Mouse (Mus musculus): ENCODE data around the gene Rab42. TPM values are rescaled to one million over a fixed set of nuclear protein-coding genes. Genes with fewer than 3 reads are reported as not detected.
A peak's percentile ranks its signal among the peaks of the same experiment; 100 is the strongest.

The Rab42 gene
- polyA plus RNA-seq, 1 experiment from 2014 or later = 0.39 TPM

- WGBS = 75% methylated on average over 2 of the region's 2 CpGs
- Histone ChIP-seq H3K4me2 (replicated peaks; ENCODE audit: low read depth, low read length) (no peak overlapping the region), H3K27ac (ENCODE audit: low read depth, low read length) (no peak overlapping the region), H3K36me3 (ENCODE audit: control insufficient read depth, insufficient read depth, low read length) (no peaks in the 10 kb centered on the region), H3K4me3 (ENCODE audit: low read depth, low read length) (no peak overlapping the region), H3K9ac (ENCODE audit: low read depth, low read length) (no peak overlapping the region), H3K4me1 (replicated peaks; ENCODE audit: control insufficient read depth, insufficient read depth, low read length) (no peaks in the 10 kb centered on the region), H3K27me3 (ENCODE audit: control insufficient read depth, insufficient read depth, low read length) (no peaks in the 10 kb centered on the region), H3K9me3 (ENCODE audit: control insufficient read depth, low read length) (no peaks in the 10 kb centered on the region)
- ATAC-seq (ENCODE audit: low FRiP score) = no peak
- no peak for DNase-seq (ENCODE audit: low spot score)
Measured at GRCm38 (mm10) chr4:132273166-132273565, 30.0 kb downstream of the Rab42 start.

GRCm38 (mm10) chr4:132269740-132270560, 33.2 kb downstream of the Rab42 start:
- Histone ChIP-seq H3K27ac (ENCODE audit: low read depth, low read length) (peak overlapping the region; percentile 70), H3K36me3 (ENCODE audit: control insufficient read depth, insufficient read depth, low read length) (no peaks in the 10 kb centered on the region), H3K9me3 (ENCODE audit: control insufficient read depth, low read length) (no peaks in the 10 kb centered on the region), H3K27me3 (ENCODE audit: control insufficient read depth, insufficient read depth, low read length) (no peaks in the 10 kb centered on the region), H3K4me2 (replicated peaks; ENCODE audit: low read depth, low read length) (peak overlapping the region; percentile 30), H3K9ac (ENCODE audit: low read depth, low read length) (peak overlapping the region; percentile 24), H3K4me1 (replicated peaks; ENCODE audit: control insufficient read depth, insufficient read depth, low read length) (no peaks in the 10 kb centered on the region), H3K4me3 (ENCODE audit: low read depth, low read length) (peak overlapping the region; percentile 6; the same call in 1 of the 2 replicates)
- under 1% methylated on average over 35 of the region's 35 CpGs for WGBS
- DNase-seq (ENCODE audit: low spot score) (peak; percentile 88), ATAC-seq (ENCODE audit: low FRiP score) (peak; percentile 77)

- ATAC-seq (ENCODE audit: low FRiP score) (no peak), DNase-seq (ENCODE audit: low spot score) (peak; percentile 22)
- Histone ChIP-seq H3K4me2 (replicated peaks; ENCODE audit: low read depth, low read length) (no peak overlapping the region), H3K9ac (ENCODE audit: low read depth, low read length) (no peak overlapping the region), H3K9me3 (ENCODE audit: control insufficient read depth, low read length) (no peaks in the 10 kb centered on the region), H3K4me3 (ENCODE audit: low read depth, low read length) (no peak overlapping the region), H3K27me3 (ENCODE audit: control insufficient read depth, insufficient read depth, low read length) (no peaks in the 10 kb centered on the region), H3K4me1 (replicated peaks; ENCODE audit: control insufficient read depth, insufficient read depth, low read length) (no peaks in the 10 kb centered on the region), H3K27ac (ENCODE audit: low read depth, low read length) (no peak overlapping the region), H3K36me3 (ENCODE audit: control insufficient read depth, insufficient read depth, low read length) (no peaks in the 10 kb centered on the region)
- 15% methylated on average over 6 of the region's 6 CpGs for WGBS
Measured at GRCm38 (mm10) chr4:132268871-132269739, 34.1 kb downstream of the Rab42 start.

- 72% methylated on average over 3 of the region's 3 CpGs for WGBS
Measured at GRCm38 (mm10) chr4:132266835-132267349, 36.3 kb downstream of the Rab42 start.

GRCm38 (mm10) chr4:132263313-132263712, 39.9 kb downstream of the Rab42 start:
- Histone ChIP-seq H3K9ac (ENCODE audit: low read depth, low read length) (no peak overlapping the region), H3K4me3 (ENCODE audit: low read depth, low read length) (no peak overlapping the region), H3K4me1 (replicated peaks; ENCODE audit: control insufficient read depth, insufficient read depth, low read length) (peaks cover 4% of the 10 kb centered on the region; the same call in 1 of the 2 replicates), H3K4me2 (replicated peaks; ENCODE audit: low read depth, low read length) (no peak overlapping the region), H3K27ac (ENCODE audit: low read depth, low read length) (no peak overlapping the region), H3K36me3 (ENCODE audit: control insufficient read depth, insufficient read depth, low read length) (no peaks in the 10 kb centered on the region), H3K9me3 (ENCODE audit: control insufficient read depth, low read length) (no peaks in the 10 kb centered on the region), H3K27me3 (ENCODE audit: control insufficient read depth, insufficient read depth, low read length) (no peaks in the 10 kb centered on the region)
- ATAC-seq (ENCODE audit: low FRiP score) (no peak), DNase-seq (ENCODE audit: low spot score) (no peak)
- WGBS = 98% methylated on average over 7 of the region's 7 CpGs

More at GRCm38 (mm10) chr4:132266835-132267349, 36.3 kb downstream of the Rab42 start:
- Histone ChIP-seq H3K9ac (ENCODE audit: low read depth, low read length) (no peak overlapping the region), H3K4me2 (replicated peaks; ENCODE audit: low read depth, low read length) (no peak overlapping the region), H3K9me3 (ENCODE audit: control insufficient read depth, low read length) (no peaks in the 10 kb centered on the region), H3K27me3 (ENCODE audit: control insufficient read depth, insufficient read depth, low read length) (no peaks in the 10 kb centered on the region), H3K4me3 (ENCODE audit: low read depth, low read length) (no peak overlapping the region), H3K36me3 (ENCODE audit: control insufficient read depth, insufficient read depth, low read length) (no peaks in the 10 kb centered on the region), H3K4me1 (replicated peaks; ENCODE audit: control insufficient read depth, insufficient read depth, low read length) (no peaks in the 10 kb centered on the region), H3K27ac (ENCODE audit: low read depth, low read length) (no peak overlapping the region)
- DNase-seq (ENCODE audit: low spot score) (no peak), ATAC-seq (ENCODE audit: low FRiP score) (no peak)

GRCm38 (mm10) chr4:132262358-132262616, 40.9 kb downstream of the Rab42 start:
- Histone ChIP-seq H3K27me3 (ENCODE audit: control insufficient read depth, insufficient read depth, low read length) (no peaks in the 10 kb centered on the region), H3K4me3 (ENCODE audit: low read depth, low read length) (no peak overlapping the region), H3K27ac (ENCODE audit: low read depth, low read length) (no peak overlapping the region), H3K4me1 (replicated peaks; ENCODE audit: control insufficient read depth, insufficient read depth, low read length) (peaks cover 4% of the 10 kb centered on the region; the same call in 1 of the 2 replicates), H3K36me3 (ENCODE audit: control insufficient read depth, insufficient read depth, low read length) (no peaks in the 10 kb centered on the region), H3K9ac (ENCODE audit: low read depth, low read length) (no peak overlapping the region; the same call in 1 of the 2 replicates), H3K9me3 (ENCODE audit: control insufficient read depth, low read length) (no peaks in the 10 kb centered on the region), H3K4me2 (replicated peaks; ENCODE audit: low read depth, low read length) (no peak overlapping the region)
- ATAC-seq (ENCODE audit: low FRiP score) = no peak
- DNase-seq (ENCODE audit: low spot score) = no peak
- 79% methylated on average over 5 of the region's 5 CpGs for WGBS

- H3K4me3 ChIP-seq (ENCODE audit: low read depth, low read length) = peak within 1 kb of the TSS; percentile 89
Measured at GRCm38 (mm10) chr4:132261514-132262357, 41.4 kb downstream of the Rab42 start, which contains the start of gene Gmeb1. Gmeb1 (minus strand) TSS chr4:132261602.

More at GRCm38 (mm10) chr4:132261514-132262357, 41.4 kb downstream of the Rab42 start, which contains the start of gene Gmeb1:
- ATAC-seq (ENCODE audit: low FRiP score) = peak; percentile 71; the same call in 1 of the 2 replicates
- WGBS = 21% methylated on average over 33 of the region's 49 CpGs
- peaks cover 4% of the 10 kb centered on the region; the same call in 1 of the 2 replicates for H3K4me1 ChIP-seq (replicated peaks; ENCODE audit: control insufficient read depth, insufficient read depth, low read length)
- H3K27ac ChIP-seq (ENCODE audit: low read depth, low read length) = peak within 1 kb of the TSS; percentile 93
- DNase-seq (ENCODE audit: low spot score) = peak; percentile 91
- H3K9me3 ChIP-seq (ENCODE audit: control insufficient read depth, low read length) = no peaks in the 10 kb centered on the region
- no peaks in the 10 kb centered on the region for H3K27me3 ChIP-seq (ENCODE audit: control insufficient read depth, insufficient read depth, low read length)
- no peaks in the 10 kb centered on the region for H3K36me3 ChIP-seq (ENCODE audit: control insufficient read depth, insufficient read depth, low read length)
- H3K9ac ChIP-seq (ENCODE audit: low read depth, low read length) = peak within 1 kb of the TSS; percentile 97
- H3K4me2 ChIP-seq (replicated peaks; ENCODE audit: low read depth, low read length) = peak within 1 kb of the TSS; percentile 75
